Mouse (Mus musculus) kidney, postnatal 10 days (tissue): ENCODE data around the gene Tdgf1.
A peak's percentile ranks its signal among the peaks of the same experiment; 100 is the strongest.

Source experiments
- DNase-seq: peaks from one replicate; pipeline ENCODE4 v3.0.0; 2021; ENCODE audit warnings: mixed read lengths

The Tdgf1 gene

DNA sequence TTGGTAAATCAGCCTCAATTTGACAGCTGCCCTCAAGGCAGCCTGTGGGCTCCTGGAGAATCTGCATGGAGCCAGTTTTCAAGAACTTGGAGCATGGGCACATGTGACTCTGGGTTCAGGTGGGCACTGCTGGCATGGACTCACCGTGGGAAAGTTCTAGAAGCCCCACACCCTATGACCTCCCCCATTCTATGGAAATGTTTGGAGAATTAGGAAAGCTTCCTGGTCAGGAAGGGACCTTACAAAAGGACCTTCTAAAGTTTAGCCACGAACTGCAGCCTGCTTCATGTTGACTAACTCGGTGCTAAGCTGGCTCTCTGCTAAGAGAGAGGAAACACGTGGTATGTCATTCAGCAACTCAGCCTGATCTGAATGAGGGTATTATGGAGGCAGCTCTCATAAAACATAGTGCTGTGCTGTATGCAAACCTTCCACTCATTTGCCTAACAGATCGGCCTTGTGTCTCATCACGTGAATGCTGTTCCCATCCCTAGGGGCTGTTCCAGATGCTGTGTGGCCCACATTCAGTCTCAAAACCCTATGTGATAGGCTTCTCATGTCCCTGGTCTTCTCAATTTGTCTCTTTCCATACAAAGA lies 36.5 kb downstream of the Tdgf1 start:
- DNase-seq = no peak

GRCm38 (mm10) chr9:110908631-110909016 lies 37.3 kb downstream of the Tdgf1 start:
- no peak for DNase-seq

DNA sequence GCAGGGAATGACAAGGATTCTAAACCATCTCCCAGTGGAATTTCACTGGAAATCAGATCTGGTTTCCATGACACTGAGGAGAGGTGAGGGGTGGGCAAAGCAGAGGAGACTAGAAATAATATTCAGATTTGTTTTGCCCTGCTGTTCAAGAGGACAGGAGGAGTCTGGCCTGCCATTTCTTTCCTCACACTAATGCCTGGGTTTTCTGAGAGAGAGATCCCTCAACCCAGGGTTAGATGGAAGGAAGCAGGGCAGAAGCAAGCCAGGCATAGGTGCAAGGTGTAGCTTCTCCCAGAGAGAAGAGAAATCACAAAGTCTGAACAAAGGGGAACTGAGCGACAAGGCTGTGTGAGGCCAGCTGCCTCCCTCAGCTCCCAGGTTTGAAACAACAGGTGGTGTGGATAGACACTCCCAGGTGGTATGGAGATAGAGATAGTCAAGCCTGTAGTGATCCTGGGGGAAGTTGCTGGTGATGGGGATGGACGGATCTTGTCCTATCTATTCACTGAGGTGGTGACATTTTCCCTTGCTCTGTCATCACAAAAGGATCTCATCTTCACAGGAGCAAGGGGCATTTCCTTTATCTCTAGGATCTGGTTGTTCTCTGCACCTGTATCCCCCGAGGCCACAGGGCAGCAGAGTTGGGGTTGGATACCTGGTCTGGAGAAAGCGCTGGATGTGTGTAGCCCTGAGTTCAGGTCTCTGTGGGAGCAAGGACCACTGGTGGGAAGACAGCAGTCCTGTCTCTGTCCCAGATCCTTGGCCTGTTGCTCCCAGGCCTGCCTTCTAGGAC lies 37.9 kb downstream of the Tdgf1 start:
- no peak for DNase-seq

DNA sequence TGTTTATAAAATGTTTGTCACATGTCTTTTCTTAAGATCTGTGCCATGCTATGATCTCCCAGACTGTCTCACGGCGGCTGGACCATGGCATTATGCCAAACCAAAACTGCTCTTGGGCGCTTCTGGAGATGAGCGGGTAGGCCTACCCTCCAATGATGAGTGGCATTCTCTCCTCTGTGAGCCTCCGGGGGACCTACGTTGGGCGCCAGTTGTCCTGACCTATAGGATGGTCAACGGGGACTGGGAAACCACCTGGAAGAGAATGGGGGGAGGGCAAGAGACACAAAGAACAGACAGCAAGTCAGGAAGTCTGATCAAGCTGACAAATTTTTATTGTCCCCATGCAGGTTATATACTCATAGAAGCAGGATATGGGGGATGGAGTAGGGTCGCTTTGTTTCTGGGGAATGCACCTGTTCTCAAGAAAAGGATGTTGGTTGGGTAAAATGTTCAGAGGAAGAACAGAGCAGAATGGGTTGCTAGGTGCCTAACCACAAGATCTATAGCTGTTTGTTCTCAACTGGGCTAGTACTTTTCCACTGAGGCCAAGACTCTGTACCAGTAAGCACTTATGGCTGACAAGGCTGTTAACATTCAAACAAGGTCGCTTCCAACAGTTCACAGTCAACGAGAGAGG lies 38.6 kb downstream of the Tdgf1 start:
- no peak for DNase-seq

DNA sequence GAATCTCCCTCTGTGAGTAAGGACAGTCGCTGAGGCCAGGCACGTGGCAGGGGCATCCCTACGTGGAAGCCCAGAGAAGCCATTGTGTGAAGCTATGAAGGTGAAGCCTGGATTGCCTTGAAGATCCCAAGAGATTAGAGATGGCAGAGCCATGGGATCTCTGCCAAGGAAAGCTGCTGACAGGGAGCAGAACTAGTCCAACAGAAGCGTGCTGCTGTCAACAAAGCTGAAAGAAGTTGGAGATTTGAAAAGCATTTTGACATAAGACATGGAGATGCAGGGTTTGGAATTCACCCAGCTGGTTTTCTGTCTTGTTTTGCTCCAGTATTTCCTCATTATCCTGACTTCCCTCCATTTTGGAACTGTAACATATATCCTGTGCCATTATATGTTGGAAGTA lies 43.7 kb downstream of the Tdgf1 start:
- DNase-seq = no peak

DNA sequence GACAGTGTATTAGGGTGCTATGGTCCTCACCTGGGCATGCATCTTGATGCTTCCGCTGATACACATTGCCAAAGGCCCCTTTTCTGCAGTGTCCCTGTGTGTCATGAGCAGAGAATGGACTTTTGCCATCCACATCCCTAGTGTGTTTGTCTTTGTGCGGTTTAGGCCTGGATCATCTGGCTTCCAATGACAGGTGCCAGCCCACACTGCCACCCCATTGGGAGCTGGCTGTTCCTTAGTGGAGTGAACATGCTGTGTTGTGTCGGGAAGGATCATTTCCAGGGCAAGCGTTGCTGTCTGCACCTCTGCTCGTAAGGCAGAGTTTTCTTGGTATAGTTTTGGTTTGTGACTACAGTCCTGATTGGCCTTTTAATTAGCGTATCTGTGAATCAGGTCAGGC lies 44.8 kb downstream of the Tdgf1 start:
- no peak for DNase-seq

- DNase-seq = no peak
These were observed 46.4 kb downstream of the Tdgf1 start for GRCm38 (mm10) chr9:110899451-110900008.

- DNase-seq = no peak
These were observed 49.4 kb downstream of the Tdgf1 start for GRCm38 (mm10) chr9:110896595-110896994.

- no peak for DNase-seq
These were observed 50.0 kb downstream of the Tdgf1 start for GRCm38 (mm10) chr9:110895994-110896393.

GRCm38 (mm10) chr9:110895507-110895906 lies 50.5 kb downstream of the Tdgf1 start:
- DNase-seq = no peak

- DNase-seq = no peak
These were observed 52.5 kb downstream of the Tdgf1 start for GRCm38 (mm10) chr9:110893429-110893828.

DNA sequence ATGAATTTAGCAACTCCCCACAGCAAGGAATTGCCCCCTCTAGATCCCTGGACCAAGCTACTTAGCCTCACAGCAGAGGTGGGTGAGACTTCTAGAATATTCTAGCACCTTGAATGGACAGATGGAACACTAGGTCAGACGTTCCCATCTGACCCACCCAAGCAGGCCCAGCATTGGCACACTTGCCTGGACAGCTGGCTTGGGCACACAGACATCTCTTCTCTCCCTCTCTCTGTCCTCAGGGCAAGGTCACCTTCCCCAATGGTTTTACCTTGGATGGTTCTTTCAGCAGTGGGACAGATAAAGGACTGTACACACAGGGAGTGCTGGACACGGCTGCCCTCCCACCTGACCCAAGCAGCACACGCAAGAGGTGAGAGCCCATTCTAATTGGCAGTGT lies 53.4 kb downstream of the Tdgf1 start:
- no peak for DNase-seq

- DNase-seq = peak; percentile 63
These were observed 54.7 kb downstream of the Tdgf1 start for GRCm38 (mm10) chr9:110891077-110891828.

GRCm38 (mm10) chr9:110890026-110890783 lies 55.8 kb downstream of the Tdgf1 start:
- DNase-seq = peak; percentile 51
